Mouse (Mus musculus): ENCODE measurements around the gene Gfi1. TPM values are rescaled to one million over a fixed set of nuclear protein-coding genes. Genes with fewer than 3 reads are reported as not detected.

Gene Gfi1
- polyA plus RNA-seq, 1 experiment from 2014 or later: 0.07 TPM

- no peak for ATAC-seq (replicated peaks; ENCODE audit: low FRiP score)
- Histone ChIP-seq H3K9ac (ENCODE audit: low read length) (no peak overlapping the region), H3K4me1 (replicated peaks; ENCODE audit: control insufficient read depth, insufficient read depth, low read length) (no peaks in the 10 kb centered on the region), H3K36me3 (ENCODE audit: control insufficient read depth, insufficient read depth, low read length) (no peaks in the 10 kb centered on the region), H3K4me2 (ENCODE audit: low read depth, low read length, severe bottlenecking) (no peak overlapping the region), H3K27ac (ENCODE audit: low read depth, low read length) (no peak overlapping the region), H3K27me3 (ENCODE audit: control insufficient read depth, insufficient read depth, low read length) (no peaks in the 10 kb centered on the region), H3K4me3 (ENCODE audit: low read depth, low read length) (no peak overlapping the region), H3K9me3 (ENCODE audit: control insufficient read depth, low read length) (no peaks in the 10 kb centered on the region)
- WGBS: 94% methylated on average over 10 of the region's 10 CpGs
- no peak for DNase-seq (ENCODE audit: low spot score)
Observed at GRCm38 (mm10) chr5:107700873-107701272, 25.0 kb downstream of the Gfi1 start.

- ATAC-seq (replicated peaks; ENCODE audit: low FRiP score): no peak
- whole genome bisulfite sequencing: 88% methylated on average over 8 of the region's 8 CpGs
- Histone ChIP-seq H3K4me1 (replicated peaks; ENCODE audit: control insufficient read depth, insufficient read depth, low read length) (no peaks in the 10 kb centered on the region), H3K27me3 (ENCODE audit: control insufficient read depth, insufficient read depth, low read length) (no peaks in the 10 kb centered on the region), H3K9ac (ENCODE audit: low read length) (no peak overlapping the region), H3K4me3 (ENCODE audit: low read depth, low read length) (no peak overlapping the region), H3K27ac (ENCODE audit: low read depth, low read length) (no peak overlapping the region), H3K9me3 (ENCODE audit: control insufficient read depth, low read length) (no peaks in the 10 kb centered on the region), H3K4me2 (ENCODE audit: low read depth, low read length, severe bottlenecking) (no peak overlapping the region), H3K36me3 (ENCODE audit: control insufficient read depth, insufficient read depth, low read length) (no peaks in the 10 kb centered on the region)
- no peak for DNase-seq (ENCODE audit: low spot score)
Observed at GRCm38 (mm10) chr5:107698888-107699287, 26.9 kb downstream of the Gfi1 start.

DNA sequence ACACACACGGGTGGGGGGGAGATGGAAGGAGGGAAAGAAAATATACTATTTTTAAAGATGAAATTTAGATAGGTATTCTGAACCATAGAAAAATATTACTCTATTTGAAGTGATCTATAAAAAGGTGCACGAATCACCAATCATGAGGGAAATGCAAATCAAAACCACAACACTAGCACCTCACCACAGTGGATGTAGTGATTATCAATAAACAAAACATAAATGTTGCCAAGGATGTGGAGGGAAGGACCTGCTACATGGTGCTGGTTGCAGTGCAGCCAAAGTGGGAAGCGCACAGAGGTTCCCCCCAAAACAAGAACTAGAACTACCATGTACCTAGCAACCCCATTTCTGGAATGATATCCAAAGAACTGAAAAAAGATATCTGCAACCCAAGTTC is 30.8 kb downstream of the Gfi1 start:
- ATAC-seq (replicated peaks; ENCODE audit: low FRiP score) (no peak), DNase-seq (ENCODE audit: low spot score) (no peak)
- WGBS: 89% methylated on average over 3 of the region's 3 CpGs
- Histone ChIP-seq H3K4me1 (replicated peaks; ENCODE audit: control insufficient read depth, insufficient read depth, low read length) (no peaks in the 10 kb centered on the region), H3K4me2 (ENCODE audit: low read depth, low read length, severe bottlenecking) (no peak overlapping the region), H3K4me3 (ENCODE audit: low read depth, low read length) (no peak overlapping the region), H3K9ac (ENCODE audit: low read length) (no peak overlapping the region), H3K36me3 (ENCODE audit: control insufficient read depth, insufficient read depth, low read length) (no peaks in the 10 kb centered on the region), H3K27ac (ENCODE audit: low read depth, low read length) (no peak overlapping the region), H3K27me3 (ENCODE audit: control insufficient read depth, insufficient read depth, low read length) (no peaks in the 10 kb centered on the region), H3K9me3 (ENCODE audit: control insufficient read depth, low read length) (no peaks in the 10 kb centered on the region)

GRCm38 (mm10) chr5:107688499-107688866 is 37.4 kb downstream of the Gfi1 start:
- Histone ChIP-seq H3K4me2 (ENCODE audit: low read depth, low read length, severe bottlenecking) (peak overlapping the region; percentile 67), H3K4me1 (replicated peaks; ENCODE audit: control insufficient read depth, insufficient read depth, low read length) (no peaks in the 10 kb centered on the region), H3K9ac (ENCODE audit: low read length) (peak overlapping the region; percentile 18), H3K4me3 (ENCODE audit: low read depth, low read length) (peak overlapping the region; percentile 37), H3K36me3 (ENCODE audit: control insufficient read depth, insufficient read depth, low read length) (no peaks in the 10 kb centered on the region), H3K27ac (ENCODE audit: low read depth, low read length) (no peak overlapping the region), H3K9me3 (ENCODE audit: control insufficient read depth, low read length) (no peaks in the 10 kb centered on the region; the same call in 1 of the 2 replicates), H3K27me3 (ENCODE audit: control insufficient read depth, insufficient read depth, low read length) (peaks cover 5% of the 10 kb centered on the region)
- no peak for DNase-seq (ENCODE audit: low spot score)
- ATAC-seq (replicated peaks; ENCODE audit: low FRiP score): peak; percentile 45
- WGBS: 29% methylated on average over 9 of the region's 9 CpGs

GRCm38 (mm10) chr5:107687592-107688498 is 38.0 kb downstream of the Gfi1 start:
- 20% methylated on average over 46 of the region's 46 CpGs for WGBS

GRCm38 (mm10) chr5:107687161-107687560 is 38.7 kb downstream of the Gfi1 start:
- DNase-seq (ENCODE audit: low spot score): no peak
- Histone ChIP-seq H3K4me2 (ENCODE audit: low read depth, low read length, severe bottlenecking) (no peak overlapping the region), H3K36me3 (ENCODE audit: control insufficient read depth, insufficient read depth, low read length) (no peaks in the 10 kb centered on the region), H3K27ac (ENCODE audit: low read depth, low read length) (no peak overlapping the region), H3K4me3 (ENCODE audit: low read depth, low read length) (no peak overlapping the region), H3K4me1 (replicated peaks; ENCODE audit: control insufficient read depth, insufficient read depth, low read length) (no peaks in the 10 kb centered on the region), H3K9ac (ENCODE audit: low read length) (no peak overlapping the region), H3K9me3 (ENCODE audit: control insufficient read depth, low read length) (no peaks in the 10 kb centered on the region; the same call in 1 of the 2 replicates), H3K27me3 (ENCODE audit: control insufficient read depth, insufficient read depth, low read length) (peaks cover 5% of the 10 kb centered on the region)
- 0 out of 2 replicates have a peak, but pooled peaks have one; percentile 18 for ATAC-seq (replicated peaks; ENCODE audit: low FRiP score)
- WGBS: 93% methylated on average over 5 of the region's 5 CpGs

More at GRCm38 (mm10) chr5:107687592-107688498, 38.0 kb downstream of the Gfi1 start:
- ATAC-seq (replicated peaks; ENCODE audit: low FRiP score) (peak; percentile 95), DNase-seq (ENCODE audit: low spot score) (peak; percentile 91)
- H3K27me3 ChIP-seq (ENCODE audit: control insufficient read depth, insufficient read depth, low read length): peaks cover 5% of the 10 kb centered on the region
- H3K4me3 ChIP-seq (ENCODE audit: low read depth, low read length): peak overlapping the region; percentile 37
- H3K36me3 ChIP-seq (ENCODE audit: control insufficient read depth, insufficient read depth, low read length): no peaks in the 10 kb centered on the region
- no peaks in the 10 kb centered on the region; the same call in 1 of the 2 replicates for H3K9me3 ChIP-seq (ENCODE audit: control insufficient read depth, low read length)
- peak overlapping the region; percentile 67 for H3K4me2 ChIP-seq (ENCODE audit: low read depth, low read length, severe bottlenecking)
- peak overlapping the region; percentile 18 for H3K9ac ChIP-seq (ENCODE audit: low read length)
- no peak overlapping the region for H3K27ac ChIP-seq (ENCODE audit: low read depth, low read length)
- no peaks in the 10 kb centered on the region for H3K4me1 ChIP-seq (replicated peaks; ENCODE audit: control insufficient read depth, insufficient read depth, low read length)

DNA sequence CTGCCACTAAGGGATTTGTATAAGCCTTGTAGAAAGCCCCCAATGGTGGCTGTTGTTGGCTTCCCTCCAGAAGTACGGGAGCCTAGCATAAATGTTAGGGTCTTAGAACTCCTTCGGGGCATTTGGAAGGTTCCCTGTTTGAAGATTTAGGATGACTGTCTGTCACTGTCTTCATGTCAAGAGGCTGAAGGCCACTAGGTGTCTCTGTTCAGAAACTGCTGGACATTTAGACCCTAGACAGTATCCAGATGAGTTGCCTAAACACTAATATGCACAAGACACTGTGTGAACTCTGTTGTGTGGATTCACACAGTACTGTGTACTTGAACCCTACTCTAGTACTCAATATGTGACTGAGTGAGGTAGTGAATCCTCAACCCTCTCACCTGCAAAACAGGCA is 41.5 kb downstream of the Gfi1 start:
- H3K4me3 ChIP-seq (ENCODE audit: low read depth, low read length): no peak overlapping the region
- H3K9me3 ChIP-seq (ENCODE audit: control insufficient read depth, low read length): no peaks in the 10 kb centered on the region; the same call in 1 of the 2 replicates
- DNase-seq (ENCODE audit: low spot score) (no peak), ATAC-seq (replicated peaks; ENCODE audit: low FRiP score) (no peak)
- WGBS: 81% methylated on average over 2 of the region's 2 CpGs
- no peaks in the 10 kb centered on the region for H3K36me3 ChIP-seq (ENCODE audit: control insufficient read depth, insufficient read depth, low read length)
- no peak overlapping the region for H3K9ac ChIP-seq (ENCODE audit: low read length)
- no peaks in the 10 kb centered on the region for H3K4me1 ChIP-seq (replicated peaks; ENCODE audit: control insufficient read depth, insufficient read depth, low read length)
- no peak overlapping the region for H3K27ac ChIP-seq (ENCODE audit: low read depth, low read length)
- H3K27me3 ChIP-seq (ENCODE audit: control insufficient read depth, insufficient read depth, low read length): peaks cover 5% of the 10 kb centered on the region
- no peak overlapping the region for H3K4me2 ChIP-seq (ENCODE audit: low read depth, low read length, severe bottlenecking)

DNA sequence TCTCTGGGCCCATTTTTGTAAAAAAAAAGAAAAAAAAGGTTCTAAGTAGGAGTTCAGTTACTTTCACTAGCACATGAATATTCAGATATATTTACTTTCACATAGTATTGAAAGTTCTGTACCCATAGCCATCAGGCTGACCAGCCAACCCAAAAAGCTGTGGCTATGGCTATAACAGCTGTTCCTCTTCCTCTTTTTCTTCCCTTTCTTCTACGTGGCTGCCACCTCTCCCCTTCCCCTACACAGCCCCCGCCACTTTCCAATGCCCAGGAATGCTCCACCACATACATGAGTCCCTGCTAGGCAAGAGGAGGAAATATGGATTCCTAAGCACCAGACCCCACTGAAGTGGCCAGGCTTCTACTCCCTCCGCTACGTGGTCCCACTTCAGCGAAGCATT is 44.5 kb downstream of the Gfi1 start:
- 94% methylated on average over 5 of the region's 5 CpGs for WGBS
- H3K4me3 ChIP-seq (ENCODE audit: low read depth, low read length): no peak overlapping the region
- no peak overlapping the region for H3K27ac ChIP-seq (ENCODE audit: low read depth, low read length)
- H3K27me3 ChIP-seq (ENCODE audit: control insufficient read depth, insufficient read depth, low read length): no peaks in the 10 kb centered on the region
- DNase-seq (ENCODE audit: low spot score): no peak
- no peak for ATAC-seq (replicated peaks; ENCODE audit: low FRiP score)
- no peak overlapping the region for H3K4me2 ChIP-seq (ENCODE audit: low read depth, low read length, severe bottlenecking)
- no peaks in the 10 kb centered on the region for H3K36me3 ChIP-seq (ENCODE audit: control insufficient read depth, insufficient read depth, low read length)
- no peaks in the 10 kb centered on the region for H3K9me3 ChIP-seq (ENCODE audit: control insufficient read depth, low read length)
- no peak overlapping the region for H3K9ac ChIP-seq (ENCODE audit: low read length)
- no peaks in the 10 kb centered on the region for H3K4me1 ChIP-seq (replicated peaks; ENCODE audit: control insufficient read depth, insufficient read depth, low read length)

- Histone ChIP-seq H3K4me1 (replicated peaks; ENCODE audit: control insufficient read depth, insufficient read depth, low read length) (no peaks in the 10 kb centered on the region), H3K4me2 (ENCODE audit: low read depth, low read length, severe bottlenecking) (no peak overlapping the region), H3K27me3 (ENCODE audit: control insufficient read depth, insufficient read depth, low read length) (no peaks in the 10 kb centered on the region), H3K36me3 (ENCODE audit: control insufficient read depth, insufficient read depth, low read length) (no peaks in the 10 kb centered on the region), H3K9ac (ENCODE audit: low read length) (no peak overlapping the region), H3K4me3 (ENCODE audit: low read depth, low read length) (no peak overlapping the region), H3K9me3 (ENCODE audit: control insufficient read depth, low read length) (no peaks in the 10 kb centered on the region), H3K27ac (ENCODE audit: low read depth, low read length) (no peak overlapping the region)
- ATAC-seq (replicated peaks; ENCODE audit: low FRiP score) (no peak), DNase-seq (ENCODE audit: low spot score) (no peak)
- WGBS: 69% methylated on average over 5 of the region's 5 CpGs
Observed at GRCm38 (mm10) chr5:107678392-107678791, 47.4 kb downstream of the Gfi1 start.

All from forebrain, embryonic 11.5 days (tissue).